Mouse (Mus musculus): ENCODE measurements around the gene Scel. TPM values are rescaled to one million over a fixed set of nuclear protein-coding genes. Genes with fewer than 3 reads are reported as not detected.

Gene Scel
- polyA plus RNA-seq, 1 experiment from 2014 or later = not detected

DNA sequence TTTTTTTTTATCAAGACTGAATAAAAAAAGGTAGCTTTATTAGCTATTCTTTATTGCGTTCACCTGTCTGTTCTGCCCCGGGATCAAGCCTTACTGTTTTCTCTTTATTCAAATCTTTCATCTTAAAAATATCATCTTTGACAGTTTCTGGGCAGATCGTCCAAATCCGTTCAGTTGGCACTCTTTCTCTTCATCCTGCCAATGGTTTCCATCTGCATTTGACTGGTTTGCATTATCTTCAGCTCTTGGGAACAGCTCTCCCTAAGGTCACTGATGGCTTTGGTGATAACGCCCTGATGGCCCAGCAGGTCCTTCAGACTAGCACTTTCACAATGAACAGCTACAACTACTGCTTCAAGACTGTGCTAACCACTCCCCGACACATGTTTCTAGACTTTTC, 35.1 kb downstream of the Scel start:
- Histone ChIP-seq H3K9me3 (no peaks in the 10 kb centered on the region), H3K36me3 (no peaks in the 10 kb centered on the region), H3K4me2 (replicated peaks) (no peak overlapping the region), H3K4me3 (no peak overlapping the region), H3K4me1 (peaks cover 35% of the 10 kb centered on the region), H3K27me3 (no peaks in the 10 kb centered on the region), H3K27ac (replicated peaks) (no peak overlapping the region), H3K9ac (replicated peaks) (no peak overlapping the region)
- WGBS = 72% methylated on average over 6 of the region's 6 CpGs
- ATAC-seq (replicated peaks) = no peak

DNA sequence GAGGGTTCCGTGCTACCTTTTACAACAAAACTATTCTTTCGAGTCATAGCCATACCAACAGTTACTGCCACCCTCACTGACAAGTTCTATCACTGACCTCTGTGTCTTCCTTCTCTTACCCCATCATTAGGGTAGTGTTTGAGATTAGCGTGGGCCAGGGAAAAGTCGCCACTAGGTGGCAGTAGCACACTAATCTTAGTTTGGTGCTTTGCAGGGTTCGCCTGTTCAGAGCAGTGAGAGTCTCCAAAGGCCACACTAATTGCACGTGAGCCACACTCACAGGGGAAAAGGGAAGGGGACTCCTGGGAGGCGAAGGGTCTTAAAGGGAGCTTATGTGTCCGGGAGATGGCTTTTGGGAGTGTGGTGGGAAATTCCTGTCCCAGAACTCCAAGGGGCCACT, 37.3 kb downstream of the Scel start:
- no peak overlapping the region for H3K4me3 ChIP-seq
- no peaks in the 10 kb centered on the region for H3K9me3 ChIP-seq
- 18% methylated on average over 8 of the region's 8 CpGs for whole genome bisulfite sequencing
- no peaks in the 10 kb centered on the region for H3K27me3 ChIP-seq
- H3K27ac ChIP-seq (replicated peaks) = no peak overlapping the region
- no peaks in the 10 kb centered on the region for H3K36me3 ChIP-seq
- no peak overlapping the region for H3K9ac ChIP-seq (replicated peaks)
- peak; percentile 72 for ATAC-seq (replicated peaks)
- no peak overlapping the region for H3K4me2 ChIP-seq (replicated peaks)
- peaks cover 43% of the 10 kb centered on the region for H3K4me1 ChIP-seq

DNA sequence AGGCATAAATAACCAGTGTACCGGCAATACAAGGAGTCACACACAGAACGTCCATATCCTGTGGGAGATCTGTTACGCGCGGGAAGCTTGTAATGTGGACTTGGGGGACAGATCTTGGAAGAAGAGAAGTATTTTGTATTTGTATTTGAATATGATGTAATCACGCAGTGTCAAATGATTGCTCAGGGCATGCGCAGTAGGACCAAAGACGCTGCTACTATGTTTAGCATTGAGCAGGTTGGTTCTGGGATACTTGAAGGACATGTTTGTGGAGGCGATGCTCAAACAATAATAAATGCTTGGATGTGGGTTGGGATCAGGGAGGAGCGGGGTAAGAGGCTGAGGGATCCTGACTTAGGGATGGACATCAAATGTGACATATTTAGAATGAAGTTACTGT, 37.8 kb downstream of the Scel start:
- Histone ChIP-seq H3K4me1 (peaks cover 39% of the 10 kb centered on the region), H3K9ac (replicated peaks) (no peak overlapping the region), H3K4me3 (no peak overlapping the region), H3K36me3 (no peaks in the 10 kb centered on the region), H3K27me3 (no peaks in the 10 kb centered on the region), H3K27ac (replicated peaks) (peak overlapping the region; percentile 86; the same call in 1 of the 2 replicates), H3K4me2 (replicated peaks) (no peak overlapping the region), H3K9me3 (no peaks in the 10 kb centered on the region)
- 85% methylated on average over 10 of the region's 10 CpGs for WGBS
- ATAC-seq (replicated peaks) = peak; percentile 23; the same call in 1 of the 2 replicates

DNA sequence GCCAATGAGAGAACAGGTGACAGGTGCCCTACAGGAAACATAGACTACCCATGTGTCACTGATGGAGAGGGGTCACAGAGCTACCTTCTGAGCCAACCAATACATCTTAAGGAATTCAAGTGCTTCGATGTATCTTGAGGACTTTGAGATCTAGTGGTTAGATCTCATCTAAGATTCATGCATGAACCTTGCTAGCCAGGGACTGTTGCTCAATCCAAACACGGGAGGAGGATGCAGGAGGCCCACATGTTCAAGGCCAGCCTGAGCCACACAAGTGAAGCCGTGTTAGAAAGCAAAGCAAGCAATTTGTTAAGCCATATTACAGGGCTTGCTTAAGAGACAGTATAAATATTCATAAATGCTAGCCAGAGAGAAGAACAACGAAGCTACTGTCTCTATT, 38.8 kb downstream of the Scel start:
- 56% methylated on average over 4 of the region's 4 CpGs for WGBS
- no peak overlapping the region for H3K4me3 ChIP-seq

DNA sequence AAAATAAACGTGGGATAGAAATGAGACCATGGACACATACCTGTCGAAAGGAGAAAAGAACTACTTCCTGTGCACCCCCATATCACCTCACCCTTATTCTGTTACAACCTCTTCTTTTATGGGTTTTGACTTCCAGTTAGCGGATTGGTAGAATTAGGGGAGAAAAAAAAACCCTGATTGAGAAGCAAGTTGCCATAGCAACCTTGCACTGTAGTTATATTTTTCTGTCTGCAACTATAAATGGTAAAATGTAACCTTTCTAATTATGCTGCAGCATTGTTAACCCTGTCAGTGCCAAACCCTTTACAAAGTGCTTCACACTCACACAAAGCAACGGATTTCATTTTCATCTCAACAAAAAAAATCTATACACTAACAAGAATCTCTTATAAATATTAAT, 39.2 kb downstream of the Scel start:
- peak overlapping the region; percentile 86 for H3K27ac ChIP-seq (replicated peaks)
- H3K4me1 ChIP-seq = peaks cover 39% of the 10 kb centered on the region
- H3K27me3 ChIP-seq = no peaks in the 10 kb centered on the region
- H3K4me3 ChIP-seq = no peak overlapping the region
- peak; percentile 39 for ATAC-seq (replicated peaks)
- H3K36me3 ChIP-seq = no peaks in the 10 kb centered on the region
- H3K4me2 ChIP-seq (replicated peaks) = no peak overlapping the region
- H3K9me3 ChIP-seq = no peaks in the 10 kb centered on the region
- H3K9ac ChIP-seq (replicated peaks) = no peak overlapping the region
- 42% methylated on average over 4 of the region's 4 CpGs for WGBS

More for the DNA sequence above, 38.8 kb downstream of the Scel start:
- Histone ChIP-seq H3K36me3 (no peaks in the 10 kb centered on the region), H3K27me3 (no peaks in the 10 kb centered on the region), H3K4me1 (peaks cover 39% of the 10 kb centered on the region), H3K27ac (replicated peaks) (peak overlapping the region; percentile 86), H3K9ac (replicated peaks) (no peak overlapping the region), H3K4me2 (replicated peaks) (no peak overlapping the region), H3K9me3 (no peaks in the 10 kb centered on the region)
- ATAC-seq (replicated peaks) = peak; percentile 15; the same call in 1 of the 2 replicates

DNA sequence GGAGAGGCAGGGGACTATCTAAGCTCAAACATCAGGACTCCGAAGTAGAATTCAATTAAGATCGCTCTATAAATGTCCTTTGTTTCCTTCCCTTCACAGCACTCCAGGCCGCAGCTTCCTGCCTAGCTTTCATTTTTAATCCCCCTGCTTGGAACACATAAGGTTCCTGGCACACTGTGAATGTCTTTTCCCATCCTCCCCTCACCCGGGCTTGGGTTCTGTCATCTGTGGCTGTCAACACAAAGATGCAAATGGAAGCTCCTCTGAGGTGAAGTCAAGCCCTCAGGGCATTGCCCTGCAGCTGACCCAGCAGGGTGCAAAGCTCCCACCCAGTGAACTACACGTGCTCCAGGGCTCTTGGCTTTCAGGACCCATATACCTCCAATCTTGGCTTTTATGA, 43.5 kb downstream of the Scel start:
- 0 out of 2 replicates have a peak, but pooled peaks have one; percentile 33 for ATAC-seq (replicated peaks)
- Histone ChIP-seq H3K27ac (replicated peaks) (no peak overlapping the region), H3K27me3 (no peaks in the 10 kb centered on the region), H3K4me1 (peaks cover 31% of the 10 kb centered on the region), H3K9ac (replicated peaks) (no peak overlapping the region), H3K4me3 (no peak overlapping the region), H3K4me2 (replicated peaks) (no peak overlapping the region), H3K9me3 (no peaks in the 10 kb centered on the region), H3K36me3 (no peaks in the 10 kb centered on the region)
- WGBS = 28% methylated on average over 5 of the region's 5 CpGs

DNA sequence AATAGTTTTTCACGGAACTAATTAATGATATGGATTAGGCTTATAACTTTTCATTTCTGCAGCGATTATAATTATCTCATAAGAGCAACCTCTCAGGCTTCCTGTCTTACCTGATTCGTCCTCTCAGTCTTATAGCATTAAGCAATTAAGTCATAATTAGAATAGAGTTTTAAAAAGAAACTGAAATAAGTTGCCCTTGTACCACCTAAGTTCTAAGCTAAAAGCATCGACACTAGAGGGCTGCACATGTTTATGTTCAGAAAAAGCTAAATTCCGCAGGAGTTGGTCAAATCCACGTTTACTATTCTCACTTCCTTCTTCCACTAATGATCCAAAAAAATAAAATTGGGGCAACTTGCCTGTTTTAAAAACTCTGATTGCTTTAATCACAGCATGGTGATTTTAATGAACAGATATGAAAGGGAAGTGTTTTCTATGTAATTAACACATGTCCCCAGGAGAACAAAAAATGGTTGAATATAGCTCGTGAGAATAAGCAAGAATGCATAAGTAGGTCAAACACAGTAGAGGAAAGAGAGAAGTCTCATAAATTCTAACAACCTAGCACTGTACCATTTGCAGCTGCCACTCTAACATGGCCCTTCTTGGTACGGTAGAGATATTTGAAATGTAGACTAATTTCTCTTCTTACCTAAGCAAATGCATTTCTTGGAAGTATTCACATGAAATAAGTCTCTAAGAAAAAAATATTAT, 48.4 kb downstream of the Scel start:
- Histone ChIP-seq H3K4me1 (peaks cover 7% of the 10 kb centered on the region), H3K4me2 (replicated peaks) (no peak overlapping the region), H3K9me3 (no peaks in the 10 kb centered on the region), H3K27ac (replicated peaks) (no peak overlapping the region), H3K9ac (replicated peaks) (no peak overlapping the region), H3K27me3 (no peaks in the 10 kb centered on the region), H3K4me3 (no peak overlapping the region), H3K36me3 (no peaks in the 10 kb centered on the region)
- ATAC-seq (replicated peaks) = 0 out of 2 replicates have a peak, but pooled peaks have one; percentile 18
- 33% methylated on average over 8 of the region's 8 CpGs for WGBS

DNA sequence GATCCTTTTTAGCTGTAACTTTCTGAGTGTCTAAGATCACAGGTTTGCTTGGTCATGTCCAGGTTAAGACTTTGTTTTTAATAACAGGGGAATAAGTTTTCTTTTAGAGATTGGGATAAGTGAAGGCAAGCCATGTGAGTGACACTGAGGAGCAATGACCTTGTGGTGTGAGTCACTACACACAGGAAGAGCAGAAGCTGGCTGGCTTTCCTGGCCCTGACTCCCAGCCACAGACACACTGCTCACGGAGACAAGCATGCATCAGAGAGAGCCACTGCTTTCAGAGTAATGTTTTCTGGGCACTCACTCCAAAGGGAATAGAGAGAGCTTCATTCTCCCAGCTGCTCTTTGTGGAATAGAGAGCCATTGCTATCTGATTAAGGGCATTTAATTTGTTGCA, 54.8 kb downstream of the Scel start:
- Histone ChIP-seq H3K4me1 (peaks cover 7% of the 10 kb centered on the region), H3K36me3 (no peaks in the 10 kb centered on the region), H3K27me3 (no peaks in the 10 kb centered on the region), H3K4me3 (no peak overlapping the region), H3K9me3 (no peaks in the 10 kb centered on the region), H3K4me2 (replicated peaks) (no peak overlapping the region), H3K27ac (replicated peaks) (0 out of 2 replicates have a peak overlapping the region, but pooled peaks have one; percentile 17), H3K9ac (replicated peaks) (no peak overlapping the region)
- 27% methylated on average over 1 of the region's 1 CpGs for WGBS
- no peak for ATAC-seq (replicated peaks)

DNA sequence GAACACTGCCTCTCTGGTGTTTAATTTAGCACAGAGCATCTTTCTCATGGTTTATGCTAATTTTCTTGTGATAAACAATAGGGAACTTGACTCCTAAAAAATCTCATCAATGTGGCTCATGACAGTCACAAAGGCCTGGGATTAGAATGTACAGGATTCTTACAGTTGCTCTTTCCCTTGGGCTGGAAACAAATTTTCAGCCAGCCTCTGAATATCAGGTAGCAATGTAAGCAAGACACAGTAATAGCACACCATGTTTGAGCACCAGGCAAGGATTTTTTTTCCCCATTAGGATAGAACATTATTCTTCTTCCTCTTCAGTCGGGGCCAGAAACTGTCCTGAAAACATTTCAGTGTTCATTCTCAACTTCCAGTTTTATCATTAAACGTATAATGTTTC, 55.3 kb downstream of the Scel start:
- H3K4me3 ChIP-seq = no peak overlapping the region
- H3K27ac ChIP-seq (replicated peaks) = peak overlapping the region; percentile 17; the same call in 1 of the 2 replicates
- no peaks in the 10 kb centered on the region for H3K27me3 ChIP-seq
- WGBS = 85% methylated on average over 2 of the region's 2 CpGs
- no peak overlapping the region for H3K4me2 ChIP-seq (replicated peaks)
- H3K9ac ChIP-seq (replicated peaks) = no peak overlapping the region
- H3K9me3 ChIP-seq = no peaks in the 10 kb centered on the region
- no peak for ATAC-seq (replicated peaks)
- H3K36me3 ChIP-seq = no peaks in the 10 kb centered on the region
- peaks cover 7% of the 10 kb centered on the region for H3K4me1 ChIP-seq

DNA sequence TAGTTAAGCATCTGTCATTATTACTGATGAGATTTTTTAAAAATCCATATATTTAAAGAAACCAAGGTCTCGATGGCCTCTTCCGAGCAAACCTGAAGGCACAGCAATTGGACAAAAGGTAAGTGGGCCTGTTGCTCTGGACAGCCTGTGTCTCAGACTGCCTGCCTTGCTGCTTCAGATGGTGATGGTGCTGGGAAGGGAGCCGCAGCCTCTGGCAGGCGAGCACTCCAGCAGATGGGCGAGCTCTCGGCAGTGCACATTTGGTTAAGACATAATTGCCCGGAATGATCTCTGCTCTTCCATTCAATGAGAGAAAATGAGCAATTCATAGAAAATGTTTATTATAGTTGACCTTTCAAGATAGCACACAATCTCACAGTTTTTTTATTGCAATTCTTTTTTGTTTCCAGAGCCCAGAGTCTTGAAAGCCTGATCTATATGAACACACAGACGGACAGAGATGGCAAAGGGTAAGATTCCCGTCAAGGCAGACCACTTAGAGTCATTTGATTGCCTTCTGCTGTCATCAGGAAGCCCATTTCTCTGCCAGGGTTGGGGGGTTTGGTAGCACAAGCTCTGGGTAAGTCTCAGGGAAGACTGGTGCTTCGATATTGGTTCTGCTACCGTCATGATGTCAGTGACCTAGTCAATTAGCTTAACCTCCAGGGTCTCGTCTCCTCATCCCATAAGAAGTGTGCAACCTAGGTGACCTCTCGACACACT, 58.6 kb downstream of the Scel start:
- H3K4me2 ChIP-seq (replicated peaks) = no peak overlapping the region
- peaks cover 7% of the 10 kb centered on the region for H3K4me1 ChIP-seq
- ATAC-seq (replicated peaks) = peak; percentile 88
- no peaks in the 10 kb centered on the region for H3K27me3 ChIP-seq
- no peak overlapping the region for H3K9ac ChIP-seq (replicated peaks)
- 68% methylated on average over 13 of the region's 13 CpGs for WGBS
- peak overlapping the region; percentile 69 for H3K27ac ChIP-seq (replicated peaks)
- H3K4me3 ChIP-seq = no peak overlapping the region
- H3K9me3 ChIP-seq = no peaks in the 10 kb centered on the region
- H3K36me3 ChIP-seq = no peaks in the 10 kb centered on the region

DNA sequence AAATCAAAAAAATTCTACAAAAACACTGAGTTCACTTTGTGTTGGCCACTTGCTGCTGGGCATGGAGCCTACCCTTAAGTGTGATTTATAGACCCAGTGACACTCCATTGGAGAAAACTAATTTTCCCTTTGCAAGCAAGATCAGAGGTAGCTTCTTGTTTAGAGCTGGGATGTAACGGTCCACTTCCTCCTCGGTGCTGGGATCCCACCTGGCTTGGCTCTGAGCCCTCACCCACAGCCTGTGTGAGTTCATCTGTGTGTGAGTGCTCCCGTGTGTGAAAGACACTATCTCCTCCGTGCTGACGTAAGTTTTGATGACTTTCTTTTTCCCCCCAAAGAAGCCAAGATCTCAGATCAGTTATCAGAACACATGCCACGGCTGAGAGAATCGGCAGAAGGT, 62.7 kb downstream of the Scel start:
- H3K27ac ChIP-seq (replicated peaks) = no peak overlapping the region
- no peaks in the 10 kb centered on the region for H3K36me3 ChIP-seq
- ATAC-seq (replicated peaks) = no peak
- no peaks in the 10 kb centered on the region for H3K9me3 ChIP-seq
- H3K27me3 ChIP-seq = no peaks in the 10 kb centered on the region
- 87% methylated on average over 7 of the region's 7 CpGs for WGBS
- H3K4me3 ChIP-seq = no peak overlapping the region
- peaks cover 7% of the 10 kb centered on the region for H3K4me1 ChIP-seq
- no peak overlapping the region for H3K9ac ChIP-seq (replicated peaks)
- H3K4me2 ChIP-seq (replicated peaks) = no peak overlapping the region

DNA sequence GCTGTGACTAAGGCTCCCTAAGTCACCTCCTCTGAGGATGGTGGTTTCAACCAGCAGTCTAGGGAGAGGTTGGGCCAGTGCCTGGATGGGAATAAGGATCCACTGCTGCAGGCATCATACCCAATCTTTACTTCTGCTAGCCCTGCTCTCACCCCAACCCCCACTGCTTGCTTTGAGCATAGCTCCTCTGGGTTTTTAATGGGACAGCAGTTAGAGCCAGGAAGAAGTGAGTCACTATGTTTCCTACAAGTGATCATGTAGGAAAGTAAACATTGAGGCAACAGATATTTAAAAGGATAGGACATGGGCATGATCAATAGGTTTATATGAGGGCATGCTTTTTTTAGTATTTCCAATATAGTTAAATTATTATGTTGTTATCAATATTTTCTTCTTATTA, 63.9 kb downstream of the Scel start:
- H3K27me3 ChIP-seq = no peaks in the 10 kb centered on the region
- H3K27ac ChIP-seq (replicated peaks) = no peak overlapping the region
- H3K9me3 ChIP-seq = no peaks in the 10 kb centered on the region
- H3K4me3 ChIP-seq = no peak overlapping the region
- H3K4me1 ChIP-seq = peaks cover 3% of the 10 kb centered on the region; the same call in 1 of the 2 replicates
- H3K4me2 ChIP-seq (replicated peaks) = no peak overlapping the region
- no peaks in the 10 kb centered on the region for H3K36me3 ChIP-seq
- ATAC-seq (replicated peaks) = no peak
- H3K9ac ChIP-seq (replicated peaks) = no peak overlapping the region
